ENCODE assay signal across 21 mouse cellular contexts in genomic region chr16:78378493-78378892, GRCm38 (mm10). TPM values are rescaled to one million over a fixed set of nuclear protein-coding genes. Genes with fewer than 3 reads are reported as not detected.
DNase-seq lines count a peak whose midpoint lies in the region; ATAC-seq and TF ChIP-seq lines count a peak whose summit lies in the region.
"Had no signal": no experiment of that assay in that cellular context is flagged by ENCODE, and none has a peak within 500 bp of the region (broad histone marks: within the 10 kb centered on the region; RNA-seq: fewer than 3 reads in every experiment).

No protein-coding gene starts in this region.

- no peak for TF ChIP-seq CTCF in liver, adult 2 months (IDR thresholded peaks at IDR 0.05; ENCODE audit: low read depth, low read length)

- H3K36me3 ChIP-seq in liver, adult 2 months (ENCODE audit: control insufficient read depth, insufficient read depth, low read length) = no peaks in the 10 kb centered on the region
- H3K36me3 ChIP-seq in liver, embryonic 12.5 days = 0 out of 2 replicates have a peak, but pooled peaks cover 3% of the 10 kb centered on the region
- H3K36me3 ChIP-seq in midbrain, embryonic 11.5 days (ENCODE audit: control insufficient read depth, insufficient read depth, low read length) = no peaks in the 10 kb centered on the region
- H3K36me3 ChIP-seq in midbrain, embryonic 10.5 days = no peaks in the 10 kb centered on the region
- H3K36me3 ChIP-seq: embryonic facial prominence, embryonic 10.5 days; embryonic facial prominence, embryonic 12.5 days had no signal

- no peak overlapping the region for H3K4me2 ChIP-seq in liver, embryonic 12.5 days
- H3K4me2 ChIP-seq in midbrain, embryonic 11.5 days = no peak overlapping the region
- H3K4me2 ChIP-seq: embryonic facial prominence, embryonic 12.5 days had no signal

- no peaks in the 10 kb centered on the region for H3K27me3 ChIP-seq in liver, adult 2 months (ENCODE audit: control insufficient read depth, insufficient read depth, low read length)
- H3K27me3 ChIP-seq in liver, embryonic 12.5 days (replicated peaks) = no peaks in the 10 kb centered on the region
- H3K27me3 ChIP-seq in midbrain, embryonic 11.5 days (ENCODE audit: control insufficient read depth, insufficient read depth, low read length) = no peaks in the 10 kb centered on the region
- no peaks in the 10 kb centered on the region for H3K27me3 ChIP-seq in midbrain, embryonic 10.5 days (ENCODE audit: low read depth, poor library complexity, severe bottlenecking)
- H3K27me3 ChIP-seq: embryonic facial prominence, embryonic 12.5 days had no signal

- H3K27ac ChIP-seq in liver, adult 2 months (replicated peaks; ENCODE audit: insufficient read depth, low read depth, low read length) = no peak overlapping the region
- H3K27ac ChIP-seq in liver, embryonic 12.5 days = no peak overlapping the region
- no peak overlapping the region for H3K27ac ChIP-seq in midbrain, embryonic 11.5 days (ENCODE audit: low read depth, low read length)
- H3K27ac ChIP-seq in midbrain, embryonic 10.5 days (replicated peaks) = no peak overlapping the region
- H3K27ac ChIP-seq: embryonic facial prominence, embryonic 10.5 days; embryonic facial prominence, embryonic 12.5 days had no signal

- no peaks in the 10 kb centered on the region for H3K9me3 ChIP-seq in liver, embryonic 12.5 days (replicated peaks)
- H3K9me3 ChIP-seq in midbrain, embryonic 11.5 days (ENCODE audit: control insufficient read depth, low read length) = no peaks in the 10 kb centered on the region
- no peaks in the 10 kb centered on the region for H3K9me3 ChIP-seq in midbrain, embryonic 10.5 days (replicated peaks)
- H3K9me3 ChIP-seq: embryonic facial prominence, embryonic 10.5 days; embryonic facial prominence, embryonic 12.5 days; G1E had no signal

- DNase-seq in liver, adult 2 months (ENCODE audit: extremely low read depth, low read depth, low spot score) = peak; percentile 15
- peak; percentile 70 for DNase-seq in midbrain, embryonic 11.5 days (ENCODE audit: low spot score, missing footprints)
- no peak for DNase-seq in midbrain, embryonic 10.5 days (ENCODE audit: low spot score)
- no peak for DNase-seq in embryo, embryonic 10.5 days (ENCODE audit: low spot score)
- DNase-seq: adrenal gland, adult 2 months; adrenal gland, postnatal 10 days; adrenal gland, postnatal 25 days; B cell, adult 2 months; cerebellum, adult 11 months; cerebellum, adult 18-20 months; cerebellum, adult 8-10 months; cerebellum, adult 9-11 months; cerebellum, postnatal 14 days; cerebellum, postnatal 36 days had no signal

- no peak overlapping the region for H3K4me3 ChIP-seq in liver, adult 2 months (ENCODE audit: insufficient read depth, low read depth, low read length)
- no peak overlapping the region for H3K4me3 ChIP-seq in liver, embryonic 12.5 days
- H3K4me3 ChIP-seq in midbrain, embryonic 11.5 days (ENCODE audit: low read depth, low read length) = no peak overlapping the region
- H3K4me3 ChIP-seq in midbrain, embryonic 10.5 days = no peak overlapping the region
- H3K4me3 ChIP-seq: embryonic facial prominence, embryonic 10.5 days; embryonic facial prominence, embryonic 12.5 days had no signal

- peaks cover 4% of the 10 kb centered on the region; the same call in 1 of the 2 replicates for H3K79me2 ChIP-seq in liver, adult 2 months (ENCODE audit: control insufficient read depth, insufficient read depth, low read length)

- no peaks in the 10 kb centered on the region; the same call in 1 of the 2 replicates for H3K4me1 ChIP-seq in liver, adult 2 months (ENCODE audit: control insufficient read depth, insufficient read depth, low read length)
- peaks cover 24% of the 10 kb centered on the region for H3K4me1 ChIP-seq in liver, embryonic 12.5 days
- peaks cover 9% of the 10 kb centered on the region for H3K4me1 ChIP-seq in midbrain, embryonic 11.5 days (ENCODE audit: control insufficient read depth, insufficient read depth, low read length)
- peaks cover 26% of the 10 kb centered on the region for H3K4me1 ChIP-seq in midbrain, embryonic 10.5 days

- WGBS in liver, adult 2 months = 35% methylated on average over 5 of the region's 5 CpGs
- WGBS in liver, embryonic 12.5 days (ENCODE audit: insufficient replicate concordance) = 81% methylated on average over 5 of the region's 5 CpGs
- WGBS in midbrain, embryonic 11.5 days = 91% methylated on average over 5 of the region's 5 CpGs
- WGBS in midbrain, embryonic 10.5 days = 92% methylated on average over 5 of the region's 5 CpGs

- no peak overlapping the region for H3K9ac ChIP-seq in liver, adult 2 months (ENCODE audit: low read depth, low read length)
- no peak overlapping the region for H3K9ac ChIP-seq in liver, embryonic 12.5 days
- H3K9ac ChIP-seq in midbrain, embryonic 11.5 days (ENCODE audit: low read length) = no peak overlapping the region
- H3K9ac ChIP-seq: embryonic facial prominence, embryonic 12.5 days had no signal

- ATAC-seq in liver, embryonic 12.5 days = no peak
- no peak for ATAC-seq in midbrain, embryonic 11.5 days (ENCODE audit: low FRiP score)
- ATAC-seq: CD4-positive, CD25-positive, alpha-beta regulatory T cell, adult 4 months; forebrain, embryonic 14.5 days; forebrain, embryonic 16.5 days had no signal

- no peak for TF ChIP-seq POLR2A in liver, adult 2 months (IDR thresholded peaks at IDR 0.05; ENCODE audit: extremely low read depth, insufficient read depth, low read length)

RNA-seq across cellular contexts. Expression of gene Btg3, which starts 1.5 kb away (rescaled TPM):
- 1.5 and 1.9 TPM in 2 replicates for total RNA-seq in liver, adult 2 months (2014; rRNA removed)
- polyA plus RNA-seq in liver, adult 2 months (2012; rRNA removed) = 0.17 and 0.73 TPM in 2 replicates
- polyA plus RNA-seq in liver, embryonic 12.5 days (2016; fragmentation: Nextera tagmentation; extraction: Ambion mirVana) = 39.0 and 39.6 TPM in 2 replicates
- 50.4 and 51.3 TPM in 2 replicates for polyA plus RNA-seq in midbrain, embryonic 11.5 days (2014; fragmentation: Nextera tagmentation; extraction: Ambion mirVana)
- polyA plus RNA-seq in midbrain, embryonic 10.5 days (2016; fragmentation: Nextera tagmentation; extraction: Ambion mirVana) = 40.0 and 43.6 TPM in 2 replicates

Comparison
In these comparisons a context has a peak if more than half of its experiments do, and no peak if none do; other contexts are left out.
1. DNase-seq: peak in liver, adult 2 months (single experiment) and midbrain, embryonic 11.5 days (single experiment); none in midbrain, embryonic 10.5 days (single experiment) and embryo, embryonic 10.5 days (single experiment).
2. RNA of gene Btg3, which starts 1.5 kb away (polyA plus RNA-seq): 50.4 to 51.3 TPM in midbrain, embryonic 11.5 days, 40.0 to 43.6 TPM in midbrain, embryonic 10.5 days and 39.0 to 39.6 TPM in liver, embryonic 12.5 days; 0.17 to 0.73 TPM in liver, adult 2 months; every median in the first group is over 10 times any median in the second.